Mouse (Mus musculus): ENCODE results near the gene Arl4a. TPM values are rescaled to one million over a fixed set of nuclear protein-coding genes. Genes with fewer than 3 reads are reported as not detected.

Arl4a gene
- total and polyA plus RNA-seq, 2 experiments from 2014 or later, result 108 to 128 TPM

GRCm38 (mm10) chr12:39979066-39979465, 58.8 kb downstream of the Arl4a start:
- no peak for ATAC-seq
- H3K36me3 ChIP-seq (ENCODE audit: insufficient read depth), result no peaks in the 10 kb centered on the region
- no peaks in the 10 kb centered on the region for H3K9me3 ChIP-seq (ENCODE audit: low read length)
- DNase-seq, result no peak
- no peaks in the 10 kb centered on the region for H3K27me3 ChIP-seq (ENCODE audit: insufficient read depth, low read length)
- WGBS, result 94% methylated on average over 5 of the region's 5 CpGs
- no peak overlapping the region for H3K4me3 ChIP-seq (ENCODE audit: low read depth, low read length)
- no peak overlapping the region for H3K9ac ChIP-seq
- H3K4me1 ChIP-seq (ENCODE audit: insufficient read depth), result peaks cover 18% of the 10 kb centered on the region
- no peak overlapping the region for H3K4me2 ChIP-seq (ENCODE audit: low read depth)
- H3K27ac ChIP-seq (ENCODE audit: low read depth, low read length), result no peak overlapping the region
- TF ChIP-seq CTCF (IDR thresholded peaks at IDR 0.05; ENCODE audit: low read depth), result no peak

- WGBS, result 53% methylated on average over 8 of the region's 8 CpGs
- ATAC-seq, result no peak
- no peaks in the 10 kb centered on the region for H3K36me3 ChIP-seq (ENCODE audit: insufficient read depth)
These were observed 59.7 kb downstream of the Arl4a start for GRCm38 (mm10) chr12:39977996-39978590.

GRCm38 (mm10) chr12:39976426-39976825, 61.4 kb downstream of the Arl4a start:
- WGBS, result 76% methylated on average over 2 of the region's 2 CpGs
- no peak overlapping the region for H3K4me3 ChIP-seq (ENCODE audit: low read depth, low read length)
- H3K9ac ChIP-seq, result no peak overlapping the region
- no peaks in the 10 kb centered on the region for H3K9me3 ChIP-seq (ENCODE audit: low read length)
- no peaks in the 10 kb centered on the region for H3K36me3 ChIP-seq (ENCODE audit: insufficient read depth)
- H3K27me3 ChIP-seq (ENCODE audit: insufficient read depth, low read length), result no peaks in the 10 kb centered on the region
- DNase-seq (no peak), ATAC-seq (peak; percentile 63)
- no peak for TF ChIP-seq CTCF (IDR thresholded peaks at IDR 0.05; ENCODE audit: low read depth)
- H3K4me2 ChIP-seq (ENCODE audit: low read depth), result peak overlapping the region; percentile 34; the same call in 1 of the 2 replicates
- H3K27ac ChIP-seq (ENCODE audit: low read depth, low read length), result peak overlapping the region; percentile 75
- H3K4me1 ChIP-seq (ENCODE audit: insufficient read depth), result peaks cover 18% of the 10 kb centered on the region

More at GRCm38 (mm10) chr12:39977996-39978590, 59.7 kb downstream of the Arl4a start:
- TF ChIP-seq CTCF (IDR thresholded peaks at IDR 0.05; ENCODE audit: low read depth), result no peak
- no peaks in the 10 kb centered on the region for H3K9me3 ChIP-seq (ENCODE audit: low read length)
- no peaks in the 10 kb centered on the region for H3K27me3 ChIP-seq (ENCODE audit: insufficient read depth, low read length)
- H3K4me3 ChIP-seq (ENCODE audit: low read depth, low read length), result no peak overlapping the region
- H3K4me1 ChIP-seq (ENCODE audit: insufficient read depth), result peaks cover 18% of the 10 kb centered on the region
- no peak for DNase-seq
- H3K9ac ChIP-seq, result no peak overlapping the region
- H3K27ac ChIP-seq (ENCODE audit: low read depth, low read length), result no peak overlapping the region
- no peak overlapping the region for H3K4me2 ChIP-seq (ENCODE audit: low read depth)

- Histone ChIP-seq H3K36me3 (ENCODE audit: insufficient read depth) (no peaks in the 10 kb centered on the region), H3K4me2 (ENCODE audit: low read depth) (peak overlapping the region; percentile 34), H3K4me3 (ENCODE audit: low read depth, low read length) (no peak overlapping the region), H3K4me1 (ENCODE audit: insufficient read depth) (peaks cover 18% of the 10 kb centered on the region), H3K9ac (0 out of 2 replicates have a peak overlapping the region, but pooled peaks have one; percentile 14), H3K27me3 (ENCODE audit: insufficient read depth, low read length) (no peaks in the 10 kb centered on the region), H3K9me3 (ENCODE audit: low read length) (no peaks in the 10 kb centered on the region), H3K27ac (ENCODE audit: low read depth, low read length) (peak overlapping the region; percentile 75)
- TF ChIP-seq CTCF (IDR thresholded peaks at IDR 0.05; ENCODE audit: low read depth), result no peak
- ATAC-seq (peak; percentile 86), DNase-seq (peak; percentile 73)
- 8% methylated on average over 9 of the region's 9 CpGs for WGBS
These were observed 61.9 kb downstream of the Arl4a start for GRCm38 (mm10) chr12:39975829-39976340.

GRCm38 (mm10) chr12:39974977-39975583, 62.7 kb downstream of the Arl4a start:
- peak; percentile 42 for ATAC-seq
- H3K9ac ChIP-seq, result no peak overlapping the region

GRCm38 (mm10) chr12:39974273-39974672, 63.6 kb downstream of the Arl4a start:
- Histone ChIP-seq H3K4me3 (ENCODE audit: low read depth, low read length) (no peak overlapping the region), H3K36me3 (ENCODE audit: insufficient read depth) (no peaks in the 10 kb centered on the region), H3K9me3 (ENCODE audit: low read length) (no peaks in the 10 kb centered on the region), H3K4me1 (ENCODE audit: insufficient read depth) (peaks cover 18% of the 10 kb centered on the region), H3K4me2 (ENCODE audit: low read depth) (no peak overlapping the region), H3K27me3 (ENCODE audit: insufficient read depth, low read length) (no peaks in the 10 kb centered on the region), H3K9ac (no peak overlapping the region), H3K27ac (ENCODE audit: low read depth, low read length) (no peak overlapping the region)
- ATAC-seq (no peak), DNase-seq (no peak)
- WGBS, result 75% methylated on average over 1 of the region's 1 CpGs
- no peak for TF ChIP-seq CTCF (IDR thresholded peaks at IDR 0.05; ENCODE audit: low read depth)

More at GRCm38 (mm10) chr12:39974977-39975583, 62.7 kb downstream of the Arl4a start:
- DNase-seq, result peak; percentile 50
- Histone ChIP-seq H3K4me3 (ENCODE audit: low read depth, low read length) (no peak overlapping the region), H3K36me3 (ENCODE audit: insufficient read depth) (no peaks in the 10 kb centered on the region), H3K27ac (ENCODE audit: low read depth, low read length) (peak overlapping the region; percentile 75; the same call in 1 of the 2 replicates), H3K4me1 (ENCODE audit: insufficient read depth) (peaks cover 18% of the 10 kb centered on the region), H3K27me3 (ENCODE audit: insufficient read depth, low read length) (no peaks in the 10 kb centered on the region), H3K4me2 (ENCODE audit: low read depth) (no peak overlapping the region), H3K9me3 (ENCODE audit: low read length) (no peaks in the 10 kb centered on the region)
- TF ChIP-seq CTCF (IDR thresholded peaks at IDR 0.05; ENCODE audit: low read depth), result no peak
- WGBS, result 19% methylated on average over 4 of the region's 4 CpGs

GRCm38 (mm10) chr12:39969500-39969899, 68.3 kb downstream of the Arl4a start:
- no peak overlapping the region for H3K9ac ChIP-seq
- TF ChIP-seq CTCF (IDR thresholded peaks at IDR 0.05; ENCODE audit: low read depth), result no peak
- ATAC-seq, result no peak
- H3K27me3 ChIP-seq (ENCODE audit: insufficient read depth, low read length), result no peaks in the 10 kb centered on the region
- DNase-seq, result no peak
- no peaks in the 10 kb centered on the region for H3K36me3 ChIP-seq (ENCODE audit: insufficient read depth)
- no peak overlapping the region for H3K4me3 ChIP-seq (ENCODE audit: low read depth, low read length)
- no peak overlapping the region for H3K27ac ChIP-seq (ENCODE audit: low read depth, low read length)
- no peak overlapping the region for H3K4me2 ChIP-seq (ENCODE audit: low read depth)
- H3K9me3 ChIP-seq (ENCODE audit: low read length), result no peaks in the 10 kb centered on the region
- H3K4me1 ChIP-seq (ENCODE audit: insufficient read depth), result no peaks in the 10 kb centered on the region
